Mouse (Mus musculus) erythroblast, embryonic 14.5 days (primary cell): ENCODE results near the gene Trub1.

Source experiments
- GATA1 ChIP-seq: IDR thresholded peaks from 2 replicates; pipeline ENCODE4 v1.6.1; 2012; ENCODE audit warnings: low read length, inconsistent platforms, mixed read lengths
- TAL1 ChIP-seq: IDR thresholded peaks from 3 replicates; pipeline ENCODE4 v1.6.1; 2012; ENCODE audit warnings: low read length, inconsistent platforms, mixed read lengths

- no peak for TF ChIP-seq TAL1
- no peak for TF ChIP-seq GATA1
These were observed 25.3 kb downstream of the Trub1 start for GRCm38 (mm10) chr19:57478056-57478455.
